Mouse (Mus musculus): ENCODE measurements around the gene BC024978. TPM values are rescaled to one million over a fixed set of nuclear protein-coding genes. Genes with fewer than 3 reads are reported as not detected.

The BC024978 gene
- polyA plus RNA-seq, 1 experiment from 2014 or later: 5.1 TPM

GRCm38 (mm10) chr7:27163450-27163805, 32.2 kb upstream of the BC024978 start:
- no peak for ATAC-seq
- peak overlapping the region; percentile 84 for H3K4me2 ChIP-seq (ENCODE audit: low read length)
- H3K9me3 ChIP-seq (ENCODE audit: control insufficient read depth, low read length): no peaks in the 10 kb centered on the region
- H3K36me3 ChIP-seq (ENCODE audit: control insufficient read depth, insufficient read depth): peaks cover 11% of the 10 kb centered on the region
- H3K4me3 ChIP-seq (replicated peaks; ENCODE audit: low read length): no peak overlapping the region
- WGBS: 89% methylated on average over 5 of the region's 5 CpGs
- H3K27ac ChIP-seq (ENCODE audit: low read length): no peak overlapping the region
- H3K9ac ChIP-seq (replicated peaks; ENCODE audit: low read depth, low read length): peak overlapping the region; percentile 46
- H3K4me1 ChIP-seq (replicated peaks; ENCODE audit: control insufficient read depth, insufficient read depth, low read length): peaks cover 66% of the 10 kb centered on the region
- H3K27me3 ChIP-seq (replicated peaks; ENCODE audit: control insufficient read depth, insufficient read depth, low read length): no peaks in the 10 kb centered on the region

GRCm38 (mm10) chr7:27164112-27164947, 31.3 kb upstream of the BC024978 start:
- no peaks in the 10 kb centered on the region for H3K27me3 ChIP-seq (replicated peaks; ENCODE audit: control insufficient read depth, insufficient read depth, low read length)
- peak overlapping the region; percentile 14 for H3K4me3 ChIP-seq (replicated peaks; ENCODE audit: low read length)
- H3K27ac ChIP-seq (ENCODE audit: low read length): no peak overlapping the region
- WGBS: 78% methylated on average over 33 of the region's 33 CpGs
- peak overlapping the region; percentile 84 for H3K4me2 ChIP-seq (ENCODE audit: low read length)
- H3K4me1 ChIP-seq (replicated peaks; ENCODE audit: control insufficient read depth, insufficient read depth, low read length): peaks cover 66% of the 10 kb centered on the region
- ATAC-seq: no peak
- H3K36me3 ChIP-seq (ENCODE audit: control insufficient read depth, insufficient read depth): peaks cover 5% of the 10 kb centered on the region
- peak overlapping the region; percentile 91 for H3K9ac ChIP-seq (replicated peaks; ENCODE audit: low read depth, low read length)
- no peaks in the 10 kb centered on the region for H3K9me3 ChIP-seq (ENCODE audit: control insufficient read depth, low read length)

- Histone ChIP-seq H3K9ac (replicated peaks; ENCODE audit: low read depth, low read length) (peak overlapping the region; percentile 91), H3K4me1 (replicated peaks; ENCODE audit: control insufficient read depth, insufficient read depth, low read length) (peaks cover 63% of the 10 kb centered on the region), H3K9me3 (ENCODE audit: control insufficient read depth, low read length) (no peaks in the 10 kb centered on the region), H3K4me3 (replicated peaks; ENCODE audit: low read length) (peak overlapping the region; percentile 63), H3K27me3 (replicated peaks; ENCODE audit: control insufficient read depth, insufficient read depth, low read length) (no peaks in the 10 kb centered on the region), H3K27ac (ENCODE audit: low read length) (no peak overlapping the region; the same call in 1 of the 2 replicates), H3K4me2 (ENCODE audit: low read length) (peak overlapping the region; percentile 84), H3K36me3 (ENCODE audit: control insufficient read depth, insufficient read depth) (peaks cover 5% of the 10 kb centered on the region)
- ATAC-seq: no peak
- WGBS: 63% methylated on average over 23 of the region's 23 CpGs
These were observed 30.4 kb upstream of the BC024978 start for GRCm38 (mm10) chr7:27165007-27165655.

GRCm38 (mm10) chr7:27165696-27166095, 29.9 kb upstream of the BC024978 start:
- peak; percentile 1 for ATAC-seq
- peaks cover 57% of the 10 kb centered on the region for H3K4me1 ChIP-seq (replicated peaks; ENCODE audit: control insufficient read depth, insufficient read depth, low read length)
- under 1% methylated on average over 8 of the region's 8 CpGs for WGBS

GRCm38 (mm10) chr7:27166229-27166613, 29.4 kb upstream of the BC024978 start:
- Histone ChIP-seq H3K27ac (ENCODE audit: low read length) (peak overlapping the region; percentile 98), H3K4me2 (ENCODE audit: low read length) (peak overlapping the region; percentile 84), H3K27me3 (replicated peaks; ENCODE audit: control insufficient read depth, insufficient read depth, low read length) (no peaks in the 10 kb centered on the region), H3K9me3 (ENCODE audit: control insufficient read depth, low read length) (no peaks in the 10 kb centered on the region), H3K9ac (replicated peaks; ENCODE audit: low read depth, low read length) (peak overlapping the region; percentile 91), H3K36me3 (ENCODE audit: control insufficient read depth, insufficient read depth) (peaks cover 7% of the 10 kb centered on the region), H3K4me3 (replicated peaks; ENCODE audit: low read length) (peak overlapping the region; percentile 63), H3K4me1 (replicated peaks; ENCODE audit: control insufficient read depth, insufficient read depth, low read length) (peaks cover 52% of the 10 kb centered on the region)
- under 1% methylated on average over 40 of the region's 43 CpGs for WGBS
- ATAC-seq: peak; percentile 60

More at GRCm38 (mm10) chr7:27165696-27166095, 29.9 kb upstream of the BC024978 start:
- H3K36me3 ChIP-seq (ENCODE audit: control insufficient read depth, insufficient read depth): peaks cover 5% of the 10 kb centered on the region
- peak overlapping the region; percentile 98 for H3K27ac ChIP-seq (ENCODE audit: low read length)
- peak overlapping the region; percentile 63 for H3K4me3 ChIP-seq (replicated peaks; ENCODE audit: low read length)
- H3K9me3 ChIP-seq (ENCODE audit: control insufficient read depth, low read length): no peaks in the 10 kb centered on the region
- peak overlapping the region; percentile 84 for H3K4me2 ChIP-seq (ENCODE audit: low read length)
- peak overlapping the region; percentile 91 for H3K9ac ChIP-seq (replicated peaks; ENCODE audit: low read depth, low read length)
- H3K27me3 ChIP-seq (replicated peaks; ENCODE audit: control insufficient read depth, insufficient read depth, low read length): no peaks in the 10 kb centered on the region

- H3K27me3 ChIP-seq (replicated peaks; ENCODE audit: control insufficient read depth, insufficient read depth, low read length): no peaks in the 10 kb centered on the region
- H3K36me3 ChIP-seq (ENCODE audit: control insufficient read depth, insufficient read depth): peaks cover 3% of the 10 kb centered on the region; the same call in 1 of the 2 replicates
- H3K4me1 ChIP-seq (replicated peaks; ENCODE audit: control insufficient read depth, insufficient read depth, low read length): peaks cover 46% of the 10 kb centered on the region
- WGBS: 2% methylated on average over 61 of the region's 61 CpGs
- ATAC-seq: peak; percentile 82
- H3K9me3 ChIP-seq (ENCODE audit: control insufficient read depth, low read length): no peaks in the 10 kb centered on the region
- peak within 1 kb of the TSS; percentile 91 for H3K9ac ChIP-seq (replicated peaks; ENCODE audit: low read depth, low read length)
- H3K4me2 ChIP-seq (ENCODE audit: low read length): peak within 1 kb of the TSS; percentile 84
- H3K27ac ChIP-seq (ENCODE audit: low read length): peak within 1 kb of the TSS; percentile 98
- H3K4me3 ChIP-seq (replicated peaks; ENCODE audit: low read length): peak within 1 kb of the TSS; percentile 63
These were observed 28.7 kb upstream of the BC024978 start, which contains the start of gene Egln2 for GRCm38 (mm10) chr7:27166614-27167474. Gene Egln2 (minus strand): TSS chr7:27166802.

- peaks cover 3% of the 10 kb centered on the region; the same call in 1 of the 2 replicates for H3K36me3 ChIP-seq (ENCODE audit: control insufficient read depth, insufficient read depth)
- 74% methylated on average over 11 of the region's 11 CpGs for WGBS
- peaks cover 39% of the 10 kb centered on the region for H3K4me1 ChIP-seq (replicated peaks; ENCODE audit: control insufficient read depth, insufficient read depth, low read length)
- H3K9ac ChIP-seq (replicated peaks; ENCODE audit: low read depth, low read length): peak overlapping the region; percentile 91
- H3K9me3 ChIP-seq (ENCODE audit: control insufficient read depth, low read length): no peaks in the 10 kb centered on the region
- peak overlapping the region; percentile 63 for H3K4me3 ChIP-seq (replicated peaks; ENCODE audit: low read length)
- peak overlapping the region; percentile 98 for H3K27ac ChIP-seq (ENCODE audit: low read length)
- H3K4me2 ChIP-seq (ENCODE audit: low read length): peak overlapping the region; percentile 84
- H3K27me3 ChIP-seq (replicated peaks; ENCODE audit: control insufficient read depth, insufficient read depth, low read length): no peaks in the 10 kb centered on the region
- no peak for ATAC-seq
These were observed 28.0 kb upstream of the BC024978 start for GRCm38 (mm10) chr7:27167475-27168094.

- H3K27me3 ChIP-seq (replicated peaks; ENCODE audit: control insufficient read depth, insufficient read depth, low read length): no peaks in the 10 kb centered on the region
- no peak overlapping the region for H3K4me3 ChIP-seq (replicated peaks; ENCODE audit: low read length)
- WGBS: 95% methylated on average over 5 of the region's 5 CpGs
- peaks cover 31% of the 10 kb centered on the region for H3K4me1 ChIP-seq (replicated peaks; ENCODE audit: control insufficient read depth, insufficient read depth, low read length)
- no peak overlapping the region for H3K4me2 ChIP-seq (ENCODE audit: low read length)
- H3K36me3 ChIP-seq (ENCODE audit: control insufficient read depth, insufficient read depth): peaks cover 3% of the 10 kb centered on the region; the same call in 1 of the 2 replicates
- no peaks in the 10 kb centered on the region for H3K9me3 ChIP-seq (ENCODE audit: control insufficient read depth, low read length)
- no peak overlapping the region for H3K27ac ChIP-seq (ENCODE audit: low read length)
- no peak overlapping the region for H3K9ac ChIP-seq (replicated peaks; ENCODE audit: low read depth, low read length)
- no peak for ATAC-seq
These were observed 27.2 kb upstream of the BC024978 start for GRCm38 (mm10) chr7:27168371-27168770.

All from forebrain, embryonic 16.5 days (tissue).